Mouse (Mus musculus) T-helper 17 cell (primary cell): Measurements from ENCODE around the gene Hspb6.

Source experiments
- in situ Hi-C, 2 experiments: fragments of 300-600 bp; cut with MboI, MseI; formaldehyde crosslinking; loops; 1 replicate in 1 of 2; 2 replicates in 1 of 2; pipeline ENCODE4 v1.15.1; 2025; ENCODE audit warnings: high pct_unique_total_duplicates in 2 of 2

Gene Hspb6

GRCm38 (mm10) chr7:30551445-30552101 lies 405 bp upstream of the Hspb6 start:
- in situ Hi-C loops: loop anchor here in 1 of 2 experiments (10.0 kb wide), 1 partner anchor 457 kb away; the partner anchor contains the start of genes Gm26920, Zfp260 and Zfp566

- in situ Hi-C loops: loop anchor here in 1 of 2 experiments (10.0 kb wide), 1 partner anchor 458 kb away; the partner anchor contains the start of genes Gm26920, Zfp260 and Zfp566
These were observed 1.1 kb downstream of the Hspb6 start for GRCm38 (mm10) chr7:30553021-30553589.

GRCm38 (mm10) chr7:30553810-30554584 lies 2.0 kb downstream of the Hspb6 start:
- in situ Hi-C loops: loop anchor here in 1 of 2 experiments (10.0 kb wide), 1 partner anchor 459 kb away; the partner anchor contains the start of genes Gm26920, Zfp260 and Zfp566

GRCm38 (mm10) chr7:30556894-30557536 lies 5.0 kb downstream of the Hspb6 start:
- in situ Hi-C loops: loop anchor here in 1 of 2 experiments (10.0 kb wide), 1 partner anchor 462 kb away; the partner anchor contains the start of genes Gm26920, Zfp260 and Zfp566

- in situ Hi-C loops: loop anchor here in 1 of 2 experiments (10.0 kb wide), 1 partner anchor 463 kb away; the partner anchor contains the start of genes Gm26920, Zfp260 and Zfp566
These were observed 6.0 kb downstream of the Hspb6 start for GRCm38 (mm10) chr7:30557901-30558514.

- in situ Hi-C loops: loop anchor here in 1 of 2 experiments (10.0 kb wide), 1 partner anchor 464 kb away; the partner anchor contains the start of genes Gm26920, Zfp260 and Zfp566
These were observed 6.9 kb downstream of the Hspb6 start for GRCm38 (mm10) chr7:30558656-30559442.

- in situ Hi-C loops: loop anchor here in 1 of 2 experiments (10.0 kb wide), 1 partner anchor 465 kb away; the partner anchor contains the start of genes Gm26920, Zfp260 and Zfp566
These were observed 7.5 kb downstream of the Hspb6 start, which contains the start of gene Lin37 for GRCm38 (mm10) chr7:30559443-30559954. Lin37 (minus strand) TSS chr7:30559838.

GRCm38 (mm10) chr7:30560296-30560695 lies 8.3 kb downstream of the Hspb6 start:
- in situ Hi-C loops: no loop called here

- in situ Hi-C loops: no loop called here
These were observed 10.6 kb downstream of the Hspb6 start for GRCm38 (mm10) chr7:30562526-30563116.

GRCm38 (mm10) chr7:30563117-30563905 lies 11.3 kb downstream of the Hspb6 start, which contains the start of the genes U2af1l4, Gm49396 and Psenen:
U2af1l4 (plus strand) TSS chr7:30563301.
Gm49396 (plus strand) TSS chr7:30563344.
Psenen (minus strand) TSS chr7:30563627.
- in situ Hi-C loops: no loop called here

- in situ Hi-C loops: no loop called here
These were observed 11.9 kb downstream of the Hspb6 start for GRCm38 (mm10) chr7:30563906-30564280.

GRCm38 (mm10) chr7:30564970-30565571 lies 13.1 kb downstream of the Hspb6 start, which contains the start of gene Igflr1:
Igflr1 (plus strand) TSS chr7:30565427.
- in situ Hi-C loops: no loop called here

- in situ Hi-C loops: no loop called here
These were observed 14.1 kb downstream of the Hspb6 start for GRCm38 (mm10) chr7:30566033-30566432.

GRCm38 (mm10) chr7:30567555-30567954 lies 15.6 kb downstream of the Hspb6 start:
- in situ Hi-C loops: no loop called here

GRCm38 (mm10) chr7:30572389-30572788 lies 20.4 kb downstream of the Hspb6 start:
- in situ Hi-C loops: loop anchor here in 1 of 2 experiments (5.0 kb wide), 1 partner anchor 45 kb away; no protein-coding TSS in a partner anchor

GRCm38 (mm10) chr7:30572969-30573368 lies 21.0 kb downstream of the Hspb6 start:
- in situ Hi-C loops: loop anchor here in 1 of 2 experiments (5.0 kb wide), 1 partner anchor 44 kb away; no protein-coding TSS in a partner anchor

- in situ Hi-C loops: no loop called here
These were observed 28.0 kb downstream of the Hspb6 start for GRCm38 (mm10) chr7:30579950-30580349.
